Mouse (Mus musculus): ENCODE measurements around the gene Nlrc3. TPM values are rescaled to one million over a fixed set of nuclear protein-coding genes. Genes with fewer than 3 reads are reported as not detected.
"Not testable (repeated sequence)": the region's sequence is repeated elsewhere in the genome, so short reads cannot be mapped to it uniquely, and the experiment has no call there.

The Nlrc3 gene
- polyA plus RNA-seq (2015; fragmentation: Nextera tagmentation; extraction: Ambion mirVana) = 0.87 and 0.97 TPM in 2 replicates

GRCm38 (mm10) chr16:3976251-3976671, at the start of gene Nlrc3:
Nlrc3 (minus strand) TSS chr16:3976632.
- Histone ChIP-seq H3K9me3 (replicated peaks) (no peaks in the 10 kb centered on the region), H3K4me2 (replicated peaks) (no peak within 1 kb of the TSS), H3K27me3 (no peaks in the 10 kb centered on the region), H3K27ac (replicated peaks) (no peak within 1 kb of the TSS), H3K9ac (no peak within 1 kb of the TSS), H3K36me3 (peaks cover 34% of the 10 kb centered on the region), H3K4me3 (replicated peaks) (no peak within 1 kb of the TSS), H3K4me1 (no peaks in the 10 kb centered on the region)
- WGBS = 63% methylated on average over 4 of the region's 4 CpGs
- ATAC-seq (ENCODE audit: insufficient number of reproducible peaks, low FRiP score, low TSS enrichment, low read depth) = no peak

- ATAC-seq (ENCODE audit: insufficient number of reproducible peaks, low FRiP score, low TSS enrichment, low read depth) = no peak
- WGBS = 65% methylated on average over 4 of the region's 4 CpGs
- no peak overlapping the region for H3K4me3 ChIP-seq (replicated peaks)
- H3K9ac ChIP-seq = no peak overlapping the region
- H3K36me3 ChIP-seq = no peaks in the 10 kb centered on the region
- no peaks in the 10 kb centered on the region for H3K27me3 ChIP-seq
- no peaks in the 10 kb centered on the region for H3K4me1 ChIP-seq
- no peak overlapping the region for H3K27ac ChIP-seq (replicated peaks)
- no peak overlapping the region for H3K4me2 ChIP-seq (replicated peaks)
- no peaks in the 10 kb centered on the region for H3K9me3 ChIP-seq (replicated peaks)
These were observed 46.3 kb upstream of the Nlrc3 start for GRCm38 (mm10) chr16:4022719-4023118.

GRCm38 (mm10) chr16:4021241-4021640, 44.8 kb upstream of the Nlrc3 start:
- whole genome bisulfite sequencing = 90% methylated on average over 1 of the region's 1 CpGs
- no peak overlapping the region for H3K4me3 ChIP-seq (replicated peaks)

GRCm38 (mm10) chr16:4017466-4017865, 41.0 kb upstream of the Nlrc3 start:
- not testable (repeated sequence) for H3K4me3 ChIP-seq (replicated peaks); H3K27ac ChIP-seq (replicated peaks); H3K4me2 ChIP-seq (replicated peaks); H3K36me3 ChIP-seq; H3K9me3 ChIP-seq (replicated peaks); H3K4me1 ChIP-seq; H3K27me3 ChIP-seq; ATAC-seq (ENCODE audit: insufficient number of reproducible peaks, low FRiP score, low TSS enrichment, low read depth); H3K9ac ChIP-seq
- 49% methylated on average over 6 of the region's 6 CpGs for WGBS

More at GRCm38 (mm10) chr16:4021241-4021640, 44.8 kb upstream of the Nlrc3 start:
- no peaks in the 10 kb centered on the region for H3K27me3 ChIP-seq
- H3K4me2 ChIP-seq (replicated peaks) = no peak overlapping the region
- H3K9me3 ChIP-seq (replicated peaks) = no peaks in the 10 kb centered on the region
- H3K36me3 ChIP-seq = no peaks in the 10 kb centered on the region
- no peaks in the 10 kb centered on the region for H3K4me1 ChIP-seq
- H3K27ac ChIP-seq (replicated peaks) = no peak overlapping the region
- ATAC-seq (ENCODE audit: insufficient number of reproducible peaks, low FRiP score, low TSS enrichment, low read depth) = no peak
- no peak overlapping the region for H3K9ac ChIP-seq

- not testable (repeated sequence) for H3K4me1 ChIP-seq; ATAC-seq (ENCODE audit: insufficient number of reproducible peaks, low FRiP score, low TSS enrichment, low read depth); H3K9me3 ChIP-seq (replicated peaks); H3K4me3 ChIP-seq (replicated peaks); H3K27me3 ChIP-seq; H3K36me3 ChIP-seq; H3K9ac ChIP-seq; H3K4me2 ChIP-seq (replicated peaks); H3K27ac ChIP-seq (replicated peaks)
- 73% methylated on average over 17 of the region's 17 CpGs for WGBS
These were observed 40.4 kb upstream of the Nlrc3 start for GRCm38 (mm10) chr16:4016786-4017185.

GRCm38 (mm10) chr16:4014040-4014668, 37.7 kb upstream of the Nlrc3 start:
- Histone ChIP-seq H3K4me1 (no peaks in the 10 kb centered on the region), H3K9ac (no peak overlapping the region), H3K4me3 (replicated peaks) (no peak overlapping the region), H3K27me3 (no peaks in the 10 kb centered on the region), H3K36me3 (no peaks in the 10 kb centered on the region), H3K4me2 (replicated peaks) (no peak overlapping the region), H3K9me3 (replicated peaks) (no peaks in the 10 kb centered on the region), H3K27ac (replicated peaks) (no peak overlapping the region)
- ATAC-seq (ENCODE audit: insufficient number of reproducible peaks, low FRiP score, low TSS enrichment, low read depth) = no peak
- WGBS = 79% methylated on average over 5 of the region's 5 CpGs

GRCm38 (mm10) chr16:4012882-4013570, 36.6 kb upstream of the Nlrc3 start:
- no peak overlapping the region for H3K27ac ChIP-seq (replicated peaks)
- no peak overlapping the region for H3K4me3 ChIP-seq (replicated peaks)
- 71% methylated on average over 4 of the region's 4 CpGs for WGBS
- H3K9ac ChIP-seq = no peak overlapping the region
- ATAC-seq (ENCODE audit: insufficient number of reproducible peaks, low FRiP score, low TSS enrichment, low read depth) = no peak
- H3K36me3 ChIP-seq = no peaks in the 10 kb centered on the region
- H3K4me1 ChIP-seq = no peaks in the 10 kb centered on the region
- no peaks in the 10 kb centered on the region for H3K27me3 ChIP-seq
- H3K9me3 ChIP-seq (replicated peaks) = no peaks in the 10 kb centered on the region
- no peak overlapping the region for H3K4me2 ChIP-seq (replicated peaks)

- 1% methylated on average over 58 of the region's 58 CpGs for WGBS
- H3K4me1 ChIP-seq = peaks cover 10% of the 10 kb centered on the region
- H3K36me3 ChIP-seq = peaks cover 24% of the 10 kb centered on the region
- no peaks in the 10 kb centered on the region for H3K27me3 ChIP-seq
- H3K4me2 ChIP-seq (replicated peaks) = peak within 1 kb of the TSS; percentile 82
- H3K9ac ChIP-seq = peak within 1 kb of the TSS; percentile 93
- ATAC-seq (ENCODE audit: insufficient number of reproducible peaks, low FRiP score, low TSS enrichment, low read depth) = peak; percentile 97
- peak within 1 kb of the TSS; percentile 78 for H3K4me3 ChIP-seq (replicated peaks)
- peak within 1 kb of the TSS; percentile 86 for H3K27ac ChIP-seq (replicated peaks)
- H3K9me3 ChIP-seq (replicated peaks) = no peaks in the 10 kb centered on the region
These were observed 27.3 kb upstream of the Nlrc3 start, which contains the start of gene Slx4 for GRCm38 (mm10) chr16:4003489-4004398. Slx4 (minus strand) TSS chr16:4003770.

- no peak for ATAC-seq (ENCODE audit: insufficient number of reproducible peaks, low FRiP score, low TSS enrichment, low read depth)
- 95% methylated on average over 4 of the region's 4 CpGs for WGBS
- H3K9ac ChIP-seq = no peak overlapping the region
- peaks cover 100% of the 10 kb centered on the region for H3K36me3 ChIP-seq
- no peak overlapping the region for H3K4me2 ChIP-seq (replicated peaks)
- H3K4me1 ChIP-seq = no peaks in the 10 kb centered on the region
- no peaks in the 10 kb centered on the region for H3K9me3 ChIP-seq (replicated peaks)
- no peaks in the 10 kb centered on the region for H3K27me3 ChIP-seq
- H3K4me3 ChIP-seq (replicated peaks) = no peak overlapping the region
- no peak overlapping the region for H3K27ac ChIP-seq (replicated peaks)
These were observed 12.0 kb upstream of the Nlrc3 start for GRCm38 (mm10) chr16:3988410-3988809.

GRCm38 (mm10) chr16:3983146-3983700, 6.8 kb upstream of the Nlrc3 start:
- Histone ChIP-seq H3K36me3 (peaks cover 93% of the 10 kb centered on the region), H3K9ac (no peak overlapping the region), H3K27me3 (no peaks in the 10 kb centered on the region), H3K4me2 (replicated peaks) (no peak overlapping the region), H3K27ac (replicated peaks) (no peak overlapping the region), H3K4me3 (replicated peaks) (no peak overlapping the region), H3K4me1 (no peaks in the 10 kb centered on the region), H3K9me3 (replicated peaks) (no peaks in the 10 kb centered on the region)
- no peak for ATAC-seq (ENCODE audit: insufficient number of reproducible peaks, low FRiP score, low TSS enrichment, low read depth)
- 70% methylated on average over 7 of the region's 7 CpGs for WGBS

GRCm38 (mm10) chr16:3982173-3982572, 5.7 kb upstream of the Nlrc3 start:
- 90% methylated on average over 4 of the region's 4 CpGs for WGBS
- ATAC-seq (ENCODE audit: insufficient number of reproducible peaks, low FRiP score, low TSS enrichment, low read depth) = no peak
- Histone ChIP-seq H3K27ac (replicated peaks) (no peak overlapping the region), H3K36me3 (peaks cover 86% of the 10 kb centered on the region), H3K9ac (no peak overlapping the region), H3K27me3 (no peaks in the 10 kb centered on the region), H3K4me3 (replicated peaks) (no peak overlapping the region), H3K4me1 (no peaks in the 10 kb centered on the region), H3K9me3 (replicated peaks) (no peaks in the 10 kb centered on the region), H3K4me2 (replicated peaks) (no peak overlapping the region)

Measured in embryonic facial prominence, embryonic 15.5 days (tissue).